Mouse (Mus musculus): Measurements from ENCODE around the gene Slc22a17. TPM values are rescaled to one million over a fixed set of nuclear protein-coding genes. Genes with fewer than 3 reads are reported as not detected.
A peak's percentile ranks its signal among the peaks of the same experiment; 100 is the strongest.

Slc22a17 gene
- polyA plus RNA-seq, 1 experiment from 2014 or later: 32.2 TPM

DNA sequence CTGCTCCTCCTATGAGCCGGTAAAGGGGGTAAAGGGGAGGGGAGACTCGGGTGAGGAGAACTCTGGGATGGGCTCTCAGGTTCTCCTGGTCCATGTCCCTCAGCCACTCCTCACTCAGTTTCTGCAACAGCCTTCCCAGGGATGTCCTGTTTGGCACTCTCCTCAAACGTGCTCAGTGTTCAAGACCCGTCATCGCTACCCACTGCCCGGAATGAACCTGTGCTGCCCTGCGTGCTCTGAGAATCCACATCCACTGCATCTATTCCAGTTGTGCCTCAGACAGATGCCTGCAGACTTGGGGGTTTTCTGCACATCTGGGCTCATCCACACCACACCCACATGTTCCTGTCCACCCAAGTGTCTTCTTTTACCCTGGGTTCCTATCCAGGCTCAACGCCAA lies 29.5 kb upstream of the Slc22a17 start:
- Histone ChIP-seq H3K4me3 (replicated peaks; ENCODE audit: low read length) (no peak overlapping the region), H3K27ac (ENCODE audit: low read length) (no peak overlapping the region), H3K4me2 (ENCODE audit: low read depth, low read length) (no peak overlapping the region), H3K36me3 (ENCODE audit: control insufficient read depth, insufficient read depth, low read length) (no peaks in the 10 kb centered on the region), H3K9ac (ENCODE audit: low read length) (no peak overlapping the region), H3K4me1 (ENCODE audit: control insufficient read depth, insufficient read depth, low read length) (no peaks in the 10 kb centered on the region), H3K27me3 (ENCODE audit: control insufficient read depth, insufficient read depth, low read length) (no peaks in the 10 kb centered on the region; the same call in 1 of the 2 replicates), H3K9me3 (replicated peaks; ENCODE audit: control insufficient read depth, low read length) (no peaks in the 10 kb centered on the region)
- WGBS: 88% methylated on average over 8 of the region's 8 CpGs
- ATAC-seq (ENCODE audit: insufficient read depth, low FRiP score): no peak

- no peaks in the 10 kb centered on the region for H3K4me1 ChIP-seq (ENCODE audit: control insufficient read depth, insufficient read depth, low read length)
- no peaks in the 10 kb centered on the region; the same call in 1 of the 2 replicates for H3K27me3 ChIP-seq (ENCODE audit: control insufficient read depth, insufficient read depth, low read length)
- no peak overlapping the region for H3K4me2 ChIP-seq (ENCODE audit: low read depth, low read length)
- no peak overlapping the region for H3K4me3 ChIP-seq (replicated peaks; ENCODE audit: low read length)
- 52% methylated on average over 13 of the region's 13 CpGs for WGBS
- no peak for ATAC-seq (ENCODE audit: insufficient read depth, low FRiP score)
- no peaks in the 10 kb centered on the region for H3K9me3 ChIP-seq (replicated peaks; ENCODE audit: control insufficient read depth, low read length)
- H3K9ac ChIP-seq (ENCODE audit: low read length): no peak overlapping the region
- no peaks in the 10 kb centered on the region for H3K36me3 ChIP-seq (ENCODE audit: control insufficient read depth, insufficient read depth, low read length)
- no peak overlapping the region for H3K27ac ChIP-seq (ENCODE audit: low read length)
These were observed 28.4 kb upstream of the Slc22a17 start for GRCm38 (mm10) chr14:54941024-54941978.

GRCm38 (mm10) chr14:54940176-54940530 lies 27.2 kb upstream of the Slc22a17 start:
- no peak for ATAC-seq (ENCODE audit: insufficient read depth, low FRiP score)
- 72% methylated on average over 3 of the region's 3 CpGs for WGBS
- Histone ChIP-seq H3K4me3 (replicated peaks; ENCODE audit: low read length) (no peak overlapping the region), H3K27me3 (ENCODE audit: control insufficient read depth, insufficient read depth, low read length) (no peaks in the 10 kb centered on the region; the same call in 1 of the 2 replicates), H3K4me2 (ENCODE audit: low read depth, low read length) (no peak overlapping the region), H3K36me3 (ENCODE audit: control insufficient read depth, insufficient read depth, low read length) (no peaks in the 10 kb centered on the region), H3K27ac (ENCODE audit: low read length) (no peak overlapping the region), H3K4me1 (ENCODE audit: control insufficient read depth, insufficient read depth, low read length) (0 out of 2 replicates have a peak, but pooled peaks cover 2% of the 10 kb centered on the region), H3K9ac (ENCODE audit: low read length) (no peak overlapping the region), H3K9me3 (replicated peaks; ENCODE audit: control insufficient read depth, low read length) (no peaks in the 10 kb centered on the region)

- no peaks in the 10 kb centered on the region for H3K9me3 ChIP-seq (replicated peaks; ENCODE audit: control insufficient read depth, low read length)
- 53% methylated on average over 12 of the region's 12 CpGs for WGBS
- H3K36me3 ChIP-seq (ENCODE audit: control insufficient read depth, insufficient read depth, low read length): no peaks in the 10 kb centered on the region
- H3K4me2 ChIP-seq (ENCODE audit: low read depth, low read length): no peak overlapping the region
- H3K4me1 ChIP-seq (ENCODE audit: control insufficient read depth, insufficient read depth, low read length): 0 out of 2 replicates have a peak, but pooled peaks cover 2% of the 10 kb centered on the region
- H3K9ac ChIP-seq (ENCODE audit: low read length): no peak overlapping the region
- H3K27me3 ChIP-seq (ENCODE audit: control insufficient read depth, insufficient read depth, low read length): no peaks in the 10 kb centered on the region; the same call in 1 of the 2 replicates
- H3K27ac ChIP-seq (ENCODE audit: low read length): no peak overlapping the region
- peak; percentile 74 for ATAC-seq (ENCODE audit: insufficient read depth, low FRiP score)
- no peak overlapping the region for H3K4me3 ChIP-seq (replicated peaks; ENCODE audit: low read length)
These were observed 26.7 kb upstream of the Slc22a17 start for GRCm38 (mm10) chr14:54939434-54940175.

DNA sequence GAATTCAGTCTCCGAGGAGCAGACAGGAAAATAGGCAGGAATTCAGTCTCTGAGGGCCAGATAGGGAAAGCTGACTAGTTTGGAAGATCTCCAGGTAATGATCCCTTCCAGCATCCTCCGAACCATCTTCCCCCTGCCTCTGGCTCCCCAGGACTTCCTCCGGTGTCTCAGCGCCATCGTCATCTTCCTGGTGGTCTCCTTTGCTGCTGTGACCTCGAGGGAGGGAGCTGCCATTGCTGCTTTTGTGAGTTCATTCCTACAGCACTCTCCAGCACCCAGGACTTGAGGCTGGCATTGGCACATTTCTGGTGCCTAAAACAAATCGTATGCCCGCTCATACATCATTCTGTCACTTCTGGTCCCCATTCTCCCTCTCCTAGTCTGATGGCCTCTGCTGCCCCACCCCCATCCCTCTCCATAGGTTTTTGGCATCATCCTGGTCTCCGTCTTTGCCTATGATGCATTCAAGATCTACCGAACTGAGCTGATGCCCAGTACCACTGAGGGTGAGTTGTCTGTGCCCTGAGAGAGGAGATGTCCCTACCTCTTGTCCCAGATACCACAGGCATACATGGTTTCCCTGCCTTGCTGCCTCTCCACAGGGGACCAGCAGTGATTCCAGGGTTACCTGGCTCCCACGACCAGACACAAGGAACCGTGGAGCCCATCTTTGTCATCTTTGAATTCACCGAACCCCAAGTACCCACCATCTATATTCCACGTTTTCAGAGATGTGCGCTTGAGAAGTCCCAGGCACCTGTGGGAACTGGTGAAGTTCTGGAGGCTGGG lies 25.7 kb upstream of the Slc22a17 start:
- WGBS: 72% methylated on average over 15 of the region's 15 CpGs
- H3K27me3 ChIP-seq (ENCODE audit: control insufficient read depth, insufficient read depth, low read length): no peaks in the 10 kb centered on the region; the same call in 1 of the 2 replicates
- no peaks in the 10 kb centered on the region for H3K9me3 ChIP-seq (replicated peaks; ENCODE audit: control insufficient read depth, low read length)
- no peak overlapping the region; the same call in 1 of the 2 replicates for H3K9ac ChIP-seq (ENCODE audit: low read length)
- ATAC-seq (ENCODE audit: insufficient read depth, low FRiP score): no peak
- no peak overlapping the region for H3K27ac ChIP-seq (ENCODE audit: low read length)
- H3K36me3 ChIP-seq (ENCODE audit: control insufficient read depth, insufficient read depth, low read length): no peaks in the 10 kb centered on the region
- no peak overlapping the region for H3K4me2 ChIP-seq (ENCODE audit: low read depth, low read length)
- no peak overlapping the region for H3K4me3 ChIP-seq (replicated peaks; ENCODE audit: low read length)
- H3K4me1 ChIP-seq (ENCODE audit: control insufficient read depth, insufficient read depth, low read length): 0 out of 2 replicates have a peak, but pooled peaks cover 2% of the 10 kb centered on the region

- Histone ChIP-seq H3K27me3 (ENCODE audit: control insufficient read depth, insufficient read depth, low read length) (no peaks in the 10 kb centered on the region; the same call in 1 of the 2 replicates), H3K4me3 (replicated peaks; ENCODE audit: low read length) (no peak overlapping the region), H3K36me3 (ENCODE audit: control insufficient read depth, insufficient read depth, low read length) (no peaks in the 10 kb centered on the region), H3K4me2 (ENCODE audit: low read depth, low read length) (no peak overlapping the region), H3K27ac (ENCODE audit: low read length) (no peak overlapping the region), H3K9me3 (replicated peaks; ENCODE audit: control insufficient read depth, low read length) (no peaks in the 10 kb centered on the region), H3K9ac (ENCODE audit: low read length) (no peak overlapping the region), H3K4me1 (ENCODE audit: control insufficient read depth, insufficient read depth, low read length) (0 out of 2 replicates have a peak, but pooled peaks cover 6% of the 10 kb centered on the region)
- 90% methylated on average over 16 of the region's 16 CpGs for WGBS
- ATAC-seq (ENCODE audit: insufficient read depth, low FRiP score): no peak
These were observed 24.6 kb upstream of the Slc22a17 start for GRCm38 (mm10) chr14:54937361-54938182.

GRCm38 (mm10) chr14:54936831-54937160 lies 23.9 kb upstream of the Slc22a17 start:
- H3K9me3 ChIP-seq (replicated peaks; ENCODE audit: control insufficient read depth, low read length): no peaks in the 10 kb centered on the region
- H3K4me2 ChIP-seq (ENCODE audit: low read depth, low read length): no peak overlapping the region
- 0 out of 2 replicates have a peak, but pooled peaks cover 6% of the 10 kb centered on the region for H3K4me1 ChIP-seq (ENCODE audit: control insufficient read depth, insufficient read depth, low read length)
- no peaks in the 10 kb centered on the region for H3K36me3 ChIP-seq (ENCODE audit: control insufficient read depth, insufficient read depth, low read length)
- no peaks in the 10 kb centered on the region; the same call in 1 of the 2 replicates for H3K27me3 ChIP-seq (ENCODE audit: control insufficient read depth, insufficient read depth, low read length)
- H3K27ac ChIP-seq (ENCODE audit: low read length): 0 out of 2 replicates have a peak overlapping the region, but pooled peaks have one; percentile 36
- 44% methylated on average over 6 of the region's 6 CpGs for WGBS
- no peak for ATAC-seq (ENCODE audit: insufficient read depth, low FRiP score)
- no peak overlapping the region for H3K4me3 ChIP-seq (replicated peaks; ENCODE audit: low read length)
- H3K9ac ChIP-seq (ENCODE audit: low read length): peak overlapping the region; percentile 2; the same call in 1 of the 2 replicates
